Mouse (Mus musculus) MEL (cell line): ENCODE measurements around the gene Gabra1. TPM values are rescaled to one million over a fixed set of nuclear protein-coding genes. Genes with fewer than 3 reads are reported as not detected.
A peak's percentile ranks its signal among the peaks of the same experiment; 100 is the strongest.

Experiments used
- DNase-seq: peaks from one replicate; pipeline ENCODE4 v3.0.0; 2011; ENCODE audit warnings: low read depth, low spot score
- H3K27ac ChIP-seq: 2 replicates; pipeline ENCODE4 v1.5.1; 2012; ENCODE audit warnings: low read depth, mild to moderate bottlenecking, control low read depth, low read length, moderate library complexity; ENCODE audit not compliant: control insufficient read depth
- H3K27me3 ChIP-seq, 2 experiments: fragments of 150-350 bp in 1 of 2; sonication (generic) in 1 of 2; 2 replicates each; pipeline ENCODE4 v1.6.1; 2012; ENCODE audit warnings: low read length in 2 of 2, mild to moderate bottlenecking in 2 of 2, improper control_type of control experiment in 1 of 2, moderate library complexity in 1 of 2; ENCODE audit not compliant: insufficient read depth in 2 of 2, control insufficient read depth in 1 of 2
- H3K36me3 ChIP-seq, 2 experiments: 2 replicates each; pipeline ENCODE4 v1.6.1; 2012 to 2014; ENCODE audit warnings: low read length in 2 of 2, improper control_type of control experiment in 1 of 2, inconsistent platforms in 1 of 2, mild to moderate bottlenecking in 1 of 2; ENCODE audit not compliant: insufficient read depth in 2 of 2, control insufficient read depth in 1 of 2
- H3K4me1 ChIP-seq, 2 experiments: fragments of 150-350 bp in 1 of 2; sonication (generic) in 1 of 2; 2 replicates each; pipeline ENCODE4 v1.6.1; 2012; ENCODE audit warnings: low read length in 2 of 2, improper control_type of control experiment in 1 of 2, mild to moderate bottlenecking in 1 of 2; ENCODE audit not compliant: insufficient read depth in 2 of 2, control insufficient read depth in 1 of 2
- H3K4me3 ChIP-seq, 2 experiments: fragments of 150-350 bp in 1 of 2; sonication (generic) in 1 of 2; 2 replicates each; pipeline ENCODE4 v1.5.1; 2012; ENCODE audit warnings: low read depth in 2 of 2, low read length in 2 of 2, mild to moderate bottlenecking in 2 of 2, moderate library complexity in 2 of 2, control low read depth in 1 of 2, improper control_type of control experiment in 1 of 2; ENCODE audit not compliant: control insufficient read depth in 1 of 2, insufficient read depth in 1 of 2
- H3K79me2 ChIP-seq: 2 replicates; pipeline ENCODE4 v1.6.1; 2012; ENCODE audit warnings: mild to moderate bottlenecking, low read length, moderate library complexity; ENCODE audit not compliant: control insufficient read depth, poor library complexity, insufficient read depth
- H3K9ac ChIP-seq: 2 replicates; pipeline ENCODE4 v1.6.1; 2012; ENCODE audit warnings: low read depth, mild to moderate bottlenecking, control low read depth, low read length, moderate library complexity; ENCODE audit not compliant: control insufficient read depth, poor library complexity, severe bottlenecking
- H3K9me3 ChIP-seq: fragments of 150-350 bp; sonication (generic); replicated peaks from 2 replicates; pipeline ENCODE4 v1.6.1; 2012; ENCODE audit warnings: mild to moderate bottlenecking, low read length, improper control_type of control experiment, moderate library complexity; ENCODE audit not compliant: insufficient read depth
- BHLHE40 ChIP-seq: IDR thresholded peaks from 2 replicates; pipeline ENCODE4 v1.6.1; 2012; ENCODE audit warnings: low read depth, mild to moderate bottlenecking, inconsistent platforms, low read length, improper control_type of control experiment, borderline replicate concordance
- CHD1 ChIP-seq: IDR thresholded peaks from 2 replicates; pipeline ENCODE4 v1.6.1; 2012; ENCODE audit warnings: low read depth, mild to moderate bottlenecking, inconsistent platforms, low read length, improper control_type of control experiment
- CHD2 ChIP-seq: IDR thresholded peaks from 2 replicates; pipeline ENCODE4 v1.6.1; 2011; ENCODE audit warnings: low read length, improper control_type of control experiment
- E2F4 ChIP-seq: IDR thresholded peaks from 2 replicates; pipeline ENCODE4 v1.6.1; 2011; ENCODE audit warnings: low read depth, low read length, improper control_type of control experiment, borderline replicate concordance
- ELF1 ChIP-seq: IDR thresholded peaks from 2 replicates; pipeline ENCODE4 v1.6.1; 2014; ENCODE audit warnings: low read depth, mild to moderate bottlenecking, inconsistent platforms, low read length, improper control_type of control experiment, moderate library complexity
- EP300 ChIP-seq, 2 experiments: IDR thresholded peaks; 2 replicates each; pipeline ENCODE4 v1.6.1; 2011; ENCODE audit warnings: improper control_type of control experiment in 2 of 2, low read length in 2 of 2, low read depth in 1 of 2, mild to moderate bottlenecking in 1 of 2
- JUND ChIP-seq: IDR thresholded peaks from 2 replicates; pipeline ENCODE4 v1.6.1; 2011; ENCODE audit warnings: low read depth, mild to moderate bottlenecking, improper control_type of control experiment, low read length
- MAFK ChIP-seq: IDR thresholded peaks from 2 replicates; pipeline ENCODE4 v1.6.1; 2011; ENCODE audit warnings: low read depth, mild to moderate bottlenecking, low read length, improper control_type of control experiment, borderline replicate concordance
- MEF2A ChIP-seq: IDR thresholded peaks from 2 replicates; pipeline ENCODE4 v1.6.1; 2014; ENCODE audit warnings: low read depth, mild to moderate bottlenecking, inconsistent platforms, low read length, improper control_type of control experiment; ENCODE audit not compliant: poor library complexity, insufficient replicate concordance, severe bottlenecking; ENCODE audit errors: extremely low read depth
- MYB ChIP-seq: IDR thresholded peaks from 2 replicates; pipeline ENCODE4 v1.6.1; 2011; ENCODE audit warnings: mild to moderate bottlenecking, low read depth, low read length, improper control_type of control experiment
- POLR2A ChIP-seq, 2 experiments: IDR thresholded peaks; 2 replicates each; pipeline ENCODE4 v1.6.1; 2011 to 2012; ENCODE audit warnings: low read length in 2 of 2, mild to moderate bottlenecking in 2 of 2, control low read depth in 1 of 2, improper control_type of control experiment in 1 of 2, low read depth in 1 of 2, moderate library complexity in 1 of 2; ENCODE audit not compliant: control insufficient read depth in 1 of 2, insufficient read depth in 1 of 2, poor library complexity in 1 of 2
- RAD21 ChIP-seq: IDR thresholded peaks from 2 replicates; pipeline ENCODE4 v1.6.1; 2011; ENCODE audit warnings: mild to moderate bottlenecking, low read depth, low read length, improper control_type of control experiment
- RCOR1 ChIP-seq: IDR thresholded peaks from 2 replicates; pipeline ENCODE4 v1.6.1; 2012; ENCODE audit warnings: low read depth, mild to moderate bottlenecking, inconsistent platforms, low read length, improper control_type of control experiment
- SIN3A ChIP-seq: IDR thresholded peaks from 2 replicates; pipeline ENCODE4 v1.6.1; 2012; ENCODE audit warnings: low read length, improper control_type of control experiment, inconsistent platforms
- SMC3 ChIP-seq: IDR thresholded peaks from 2 replicates; pipeline ENCODE4 v1.6.1; 2011; ENCODE audit warnings: low read depth, low read length, improper control_type of control experiment
- TAL1 ChIP-seq: IDR thresholded peaks from 2 replicates; pipeline ENCODE4 v1.6.1; 2012; ENCODE audit warnings: mild to moderate bottlenecking, inconsistent platforms, low read length, moderate library complexity, mixed read lengths
- TBP ChIP-seq: IDR thresholded peaks from 2 replicates; pipeline ENCODE4 v1.8.0; 2011; ENCODE audit warnings: low read depth, low read length, improper control_type of control experiment
- USF2 ChIP-seq, 2 experiments: IDR thresholded peaks; 2 replicates each; pipeline ENCODE4 v1.6.1; 2011 to 2012; ENCODE audit warnings: improper control_type of control experiment in 2 of 2, low read length in 2 of 2, borderline replicate concordance in 1 of 2, inconsistent platforms in 1 of 2, low read depth in 1 of 2, mild to moderate bottlenecking in 1 of 2; ENCODE audit not compliant: insufficient read depth in 1 of 2
- polyA plus RNA-seq, 2 experiments: library from polyadenylated mRNA; stranded (reverse) in 1 of 2; unstranded in 1 of 2; fragments of >175 nt in 1 of 2; fragments of >200 nt in 1 of 2; gene quantifications; 2 replicates each; pipeline versions ENCODE4 v1.2.1 to v1.2.4; 2012; ENCODE audit warnings: low replicate concordance in 2 of 2, low read depth in 1 of 2; ENCODE audit not compliant: insufficient read length in 2 of 2, insufficient read depth in 1 of 2, missing spikeins in 1 of 2
- total RNA-seq: library from RNA; depleted of rRNA; stranded (reverse); fragments of 300-350 nt; gene quantifications from 2 replicates; pipeline ENCODE4 v1.2.3, GENCODE M21; 2012

The Gabra1 gene
- total and polyA plus RNA-seq, 3 experiments = not detected

- H3K27ac ChIP-seq = no peak overlapping the region
- no peak overlapping the region for H3K9ac ChIP-seq
- H3K79me2 ChIP-seq = no peaks in the 10 kb centered on the region
- no peaks in the 10 kb centered on the region for H3K4me1 ChIP-seq
- no peaks in the 10 kb centered on the region; a peak in 1 of 4 replicates for H3K27me3 ChIP-seq
- H3K4me3 ChIP-seq = no peak overlapping the region
- no peaks in the 10 kb centered on the region for H3K9me3 ChIP-seq
- H3K36me3 ChIP-seq = no peaks in the 10 kb centered on the region
- TF ChIP-seq RCOR1 = no peak
- no peak for TF ChIP-seq ELF1
- TF ChIP-seq JUND = no peak
- TF ChIP-seq TAL1 = no peak
- TF ChIP-seq CHD2 = no peak
- no peak for TF ChIP-seq MEF2A
- TF ChIP-seq BHLHE40 = no peak
- TF ChIP-seq POLR2A (IDR thresholded peaks at IDR 0.05; ENCODE audit: control insufficient read depth in 1 of 2, insufficient read depth in 1 of 2, low read depth in 1 of 2, low read length in 2 of 2, poor library complexity in 1 of 2) = no peak
- no peak for TF ChIP-seq MAFK
- TF ChIP-seq USF2 (IDR thresholded peaks at IDR 0.05; ENCODE audit: borderline replicate concordance in 1 of 2, insufficient read depth in 1 of 2, low read depth in 1 of 2, low read length in 2 of 2) = no peak
- TF ChIP-seq EP300 (IDR thresholded peaks at IDR 0.05; ENCODE audit: low read depth in 1 of 2, low read length in 2 of 2) = no peak
- no peak for TF ChIP-seq SIN3A
- DNase-seq = no peak
These were observed 3.2 kb downstream of the Gabra1 start for GRCm38 (mm10) chr11:42179535-42179934.

DNA sequence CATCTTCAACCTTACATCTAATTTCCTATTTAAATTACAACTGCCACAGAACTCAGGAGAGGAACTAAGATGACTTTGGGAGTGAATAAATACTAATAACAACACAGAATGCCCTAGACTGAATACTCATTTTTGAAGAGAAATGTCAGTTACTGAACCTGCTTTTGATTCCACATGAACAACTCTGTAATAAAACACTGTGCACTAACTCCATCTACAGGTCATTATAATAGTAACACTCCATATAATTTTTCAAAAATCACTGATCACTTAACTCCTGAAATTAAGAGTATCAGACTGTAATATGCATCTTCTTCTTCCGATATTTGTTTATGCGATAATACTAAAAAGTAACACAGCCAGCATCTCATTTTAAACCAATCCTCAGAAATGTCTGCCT lies 4.4 kb downstream of the Gabra1 start:
- Histone ChIP-seq H3K79me2 (no peaks in the 10 kb centered on the region), H3K36me3 (no peaks in the 10 kb centered on the region), H3K9ac (no peak overlapping the region), H3K4me1 (no peaks in the 10 kb centered on the region), H3K9me3 (no peaks in the 10 kb centered on the region), H3K27ac (no peak overlapping the region), H3K27me3 (no peaks in the 10 kb centered on the region; a peak in 1 of 4 replicates), H3K4me3 (no peak overlapping the region)
- DNase-seq = no peak
- peak; percentile 8 for TF ChIP-seq RAD21
- no peak for TF ChIP-seq MYB
- no peak for TF ChIP-seq CHD1

DNA sequence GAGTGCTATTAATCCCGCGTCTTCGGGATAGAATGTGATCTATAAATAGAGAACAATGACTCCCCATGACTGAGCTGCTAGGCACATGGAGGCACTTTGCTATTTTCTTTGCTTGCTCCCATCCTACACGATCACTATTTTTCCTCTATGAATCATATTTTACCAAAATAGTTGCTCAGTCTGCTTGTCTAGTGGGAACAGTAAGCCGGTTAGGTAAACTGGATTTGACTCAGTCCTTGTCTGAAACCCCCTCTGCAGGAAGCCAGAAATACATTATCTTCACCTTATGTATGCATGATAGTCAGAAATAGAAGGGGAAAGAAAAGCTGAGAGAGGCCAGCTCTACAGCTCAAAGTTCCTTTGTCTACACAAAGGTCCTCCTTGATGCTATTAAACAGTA lies 31.3 kb downstream of the Gabra1 start:
- H3K27ac ChIP-seq = no peak overlapping the region
- H3K9ac ChIP-seq = no peak overlapping the region
- no peaks in the 10 kb centered on the region for H3K36me3 ChIP-seq
- no peaks in the 10 kb centered on the region for H3K9me3 ChIP-seq
- no peaks in the 10 kb centered on the region for H3K27me3 ChIP-seq
- DNase-seq = no peak
- H3K4me1 ChIP-seq = no peaks in the 10 kb centered on the region
- TF ChIP-seq E2F4 (no peak), JUND (no peak), SMC3 (no peak), RCOR1 (no peak), TBP (no peak), ELF1 (no peak)
- no peak overlapping the region for H3K4me3 ChIP-seq
- H3K79me2 ChIP-seq = no peaks in the 10 kb centered on the region
